Mouse (Mus musculus): ENCODE results near the gene Slc25a38.

Slc25a38 gene

GRCm38 (mm10) chr9:120099304-120099703 lies 10.9 kb upstream of the Slc25a38 start:
- no peak for DNase-seq (ENCODE audit: low read depth, low spot score)

- no peak for DNase-seq (ENCODE audit: low read depth, low spot score)
Measured at GRCm38 (mm10) chr9:120101165-120101564, 9.0 kb upstream of the Slc25a38 start.

- peak; percentile 37 for DNase-seq (ENCODE audit: low read depth, low spot score)
Measured at GRCm38 (mm10) chr9:120108953-120109352, 1.2 kb upstream of the Slc25a38 start.

DNA sequence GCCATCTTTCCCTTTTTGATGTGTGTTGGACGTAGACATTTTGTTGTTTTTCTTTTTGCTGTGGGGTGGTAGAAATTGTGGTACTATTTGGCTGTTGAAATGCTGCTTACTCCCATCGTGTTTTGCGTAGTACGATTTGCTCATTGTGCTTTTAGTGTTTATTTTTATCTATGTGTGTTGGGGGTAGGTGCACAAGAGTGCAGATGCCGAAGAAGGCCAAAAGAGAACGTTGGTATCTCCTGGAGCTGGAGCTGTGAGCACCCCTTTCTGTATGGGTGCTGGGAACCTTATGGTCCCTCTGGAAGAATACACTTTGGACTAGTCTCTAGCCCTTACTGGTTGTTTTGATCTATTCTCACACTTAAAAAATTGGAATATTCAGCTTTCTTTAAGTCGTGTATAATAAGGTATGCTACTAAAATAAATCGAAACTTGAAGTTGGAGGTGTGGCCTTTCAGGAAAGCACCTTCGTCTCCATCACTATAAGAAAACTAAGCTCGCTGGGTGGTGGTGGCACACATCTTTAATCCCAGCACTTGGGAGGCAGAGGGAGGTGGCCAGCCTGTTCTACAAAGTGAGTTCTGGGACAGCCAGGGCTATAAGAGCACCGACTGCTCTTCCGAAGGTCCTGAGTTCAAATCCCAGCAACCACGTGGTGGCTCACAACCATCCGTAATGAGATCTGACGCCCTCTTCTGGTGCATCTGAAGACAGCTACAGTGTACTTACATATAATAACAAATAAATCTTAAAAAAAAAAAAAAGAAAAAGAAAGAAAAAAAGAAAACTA lies 1.2 kb downstream of the Slc25a38 start:
- peak; percentile 74 for DNase-seq (ENCODE audit: low read depth, low spot score)

- DNase-seq (ENCODE audit: low read depth, low spot score): no peak
Measured at GRCm38 (mm10) chr9:120112472-120112871, 2.3 kb downstream of the Slc25a38 start.

GRCm38 (mm10) chr9:120113456-120113855 lies 3.3 kb downstream of the Slc25a38 start:
- DNase-seq (ENCODE audit: low read depth, low spot score): no peak

GRCm38 (mm10) chr9:120114051-120114788 lies 4.0 kb downstream of the Slc25a38 start:
- DNase-seq (ENCODE audit: low read depth, low spot score): no peak

DNA sequence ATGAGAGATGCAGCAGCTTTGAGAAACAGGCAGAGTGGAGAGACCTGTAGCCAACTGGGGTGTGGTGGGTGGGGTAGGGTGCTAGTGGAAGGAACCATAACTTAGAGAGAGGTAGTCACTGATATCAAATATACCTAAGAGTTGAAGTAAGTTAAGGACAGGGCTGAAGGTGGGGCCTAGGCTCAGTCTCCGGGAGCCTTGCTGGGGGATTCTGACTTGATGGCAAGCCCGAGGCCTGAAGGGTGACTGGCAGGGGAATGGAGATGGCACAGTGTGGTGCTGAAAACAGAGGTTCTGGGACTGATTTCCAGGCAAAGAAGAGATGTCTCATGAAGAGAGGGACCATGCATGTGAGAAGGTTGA lies 4.6 kb downstream of the Slc25a38 start:
- no peak for DNase-seq (ENCODE audit: low read depth, low spot score)

- DNase-seq (ENCODE audit: low read depth, low spot score): no peak
Measured at GRCm38 (mm10) chr9:120115580-120115979, 5.4 kb downstream of the Slc25a38 start.

- DNase-seq (ENCODE audit: low read depth, low spot score): no peak
Measured at GRCm38 (mm10) chr9:120116184-120116624, 6.0 kb downstream of the Slc25a38 start.

DNA sequence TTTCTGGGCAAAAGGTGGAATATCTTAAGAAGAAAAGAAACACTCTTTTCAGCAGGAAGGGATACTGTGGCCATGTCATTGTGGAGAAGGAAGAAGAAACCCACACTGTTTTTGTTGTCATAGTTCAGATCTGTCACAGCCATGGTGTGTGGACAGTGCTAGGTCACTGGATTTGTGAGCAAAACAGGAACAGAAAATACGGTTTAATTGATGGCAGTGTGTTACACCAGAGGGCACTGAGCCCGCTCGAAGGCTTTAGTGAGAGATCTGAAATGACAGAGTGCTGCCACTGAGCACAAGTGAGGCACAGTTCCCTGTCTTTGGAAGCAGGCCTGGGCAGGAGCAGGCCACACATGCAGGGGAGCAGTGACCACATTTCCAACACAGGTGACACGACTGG lies 8.0 kb downstream of the Slc25a38 start:
- DNase-seq (ENCODE audit: low read depth, low spot score): no peak

GRCm38 (mm10) chr9:120120503-120120902 lies 10.3 kb downstream of the Slc25a38 start:
- no peak for DNase-seq (ENCODE audit: low read depth, low spot score)

DNA sequence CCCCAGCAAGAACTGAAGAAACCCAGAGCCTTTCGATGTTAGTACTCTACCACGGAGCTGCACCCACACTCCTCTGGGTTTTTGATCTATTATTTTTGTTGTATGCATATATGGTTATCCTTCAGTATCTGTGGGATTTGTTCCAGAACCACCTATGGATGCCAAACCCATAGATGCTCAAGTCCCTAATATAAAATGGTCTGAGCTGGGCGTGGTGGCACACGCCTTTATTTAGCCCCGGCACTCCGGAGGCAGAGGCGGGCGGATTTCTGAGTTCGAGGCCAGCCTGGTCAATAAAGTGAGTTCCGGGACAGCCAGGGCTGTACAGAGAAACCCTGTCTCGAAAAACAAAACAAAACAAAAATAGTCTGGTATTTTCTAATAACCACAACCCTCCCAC lies 16.7 kb downstream of the Slc25a38 start:
- no peak for DNase-seq (ENCODE audit: low read depth, low spot score)

DNA sequence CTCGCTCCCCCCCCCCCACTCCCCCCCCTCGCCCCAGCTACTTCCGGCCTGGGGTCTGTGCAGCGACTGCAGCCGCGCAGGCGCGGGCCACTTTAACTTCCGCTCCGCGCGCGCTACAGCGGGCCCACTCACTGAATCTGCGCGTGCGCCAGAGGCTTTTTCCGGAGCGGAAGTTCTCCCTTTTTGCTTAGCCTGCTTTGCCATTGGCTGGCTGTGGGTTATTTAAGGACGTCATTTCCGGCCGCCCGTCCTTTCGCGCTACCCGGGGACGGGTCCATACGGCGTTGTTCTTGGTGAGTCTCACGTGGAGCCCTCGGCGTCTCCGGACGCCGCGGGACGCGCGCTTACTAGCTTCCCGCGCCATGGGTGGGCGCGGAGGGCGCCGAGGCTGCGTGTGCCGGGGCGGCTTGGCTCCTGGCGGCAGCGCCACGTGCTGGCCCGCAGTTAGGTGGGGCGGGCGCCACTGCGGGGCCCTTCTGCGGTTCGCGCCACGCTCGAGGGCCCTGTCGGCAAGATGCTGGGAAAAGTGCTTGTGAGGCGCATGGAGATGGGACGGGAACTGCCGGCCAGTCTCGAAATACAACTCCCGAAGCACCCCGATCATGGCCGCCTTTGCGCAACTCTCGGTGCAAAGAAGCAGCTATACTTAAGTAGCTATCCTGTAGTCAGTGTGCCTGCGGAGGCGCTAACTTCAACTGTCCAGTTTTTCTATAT lies 17.5 kb downstream of the Slc25a38 start, which contains the start of gene Rpsa:
TSS of gene Rpsa (plus strand) at position 152 of the 714 bp plus-strand sequence.
- peak; percentile 98 for DNase-seq (ENCODE audit: low read depth, low spot score)

DNA sequence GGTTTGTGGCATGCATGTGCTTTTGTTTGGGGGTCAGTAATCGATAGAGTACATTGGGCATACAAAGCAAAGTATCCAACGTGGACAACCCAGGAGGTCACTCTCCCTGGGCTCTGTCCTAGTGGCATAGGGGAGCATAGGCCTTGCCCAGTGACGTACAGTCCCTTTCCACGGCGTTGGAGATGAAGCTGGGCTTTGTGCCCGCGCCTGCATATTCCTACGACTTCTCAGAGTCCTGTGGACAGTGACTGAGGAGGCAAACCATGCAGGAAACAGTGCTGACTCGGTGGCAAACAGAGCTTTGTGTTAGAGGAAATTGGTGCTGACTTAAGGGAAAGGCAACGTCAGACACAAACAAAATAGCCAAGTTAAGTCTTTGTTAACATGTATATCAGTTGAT lies 19.1 kb downstream of the Slc25a38 start:
- DNase-seq (ENCODE audit: low read depth, low spot score): no peak

DNA sequence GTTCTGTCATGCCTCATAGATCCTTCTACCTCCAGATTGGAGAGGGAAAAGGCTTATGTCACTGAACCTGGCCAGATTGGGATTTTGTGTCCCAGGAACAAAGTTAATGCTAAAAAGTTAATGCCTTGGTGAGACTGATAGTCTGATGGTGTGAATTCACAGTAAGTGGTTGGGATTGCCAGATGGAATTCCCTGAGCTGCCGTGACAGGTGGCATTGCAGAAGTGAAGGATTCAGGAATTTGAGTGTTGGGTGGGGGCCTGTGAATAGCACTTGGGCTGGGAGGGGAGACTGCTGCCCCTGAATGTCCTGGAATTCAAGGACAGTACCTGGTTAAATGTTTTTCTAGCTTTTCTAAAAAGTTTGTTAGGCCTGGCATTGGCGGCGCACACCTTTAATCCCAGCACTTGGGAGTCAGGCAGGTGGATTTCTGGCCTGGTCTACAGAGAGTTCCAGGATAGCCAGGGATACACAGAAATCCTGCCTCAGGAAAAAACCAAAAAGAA lies 21.7 kb downstream of the Slc25a38 start:
- DNase-seq (ENCODE audit: low read depth, low spot score): no peak

DNA sequence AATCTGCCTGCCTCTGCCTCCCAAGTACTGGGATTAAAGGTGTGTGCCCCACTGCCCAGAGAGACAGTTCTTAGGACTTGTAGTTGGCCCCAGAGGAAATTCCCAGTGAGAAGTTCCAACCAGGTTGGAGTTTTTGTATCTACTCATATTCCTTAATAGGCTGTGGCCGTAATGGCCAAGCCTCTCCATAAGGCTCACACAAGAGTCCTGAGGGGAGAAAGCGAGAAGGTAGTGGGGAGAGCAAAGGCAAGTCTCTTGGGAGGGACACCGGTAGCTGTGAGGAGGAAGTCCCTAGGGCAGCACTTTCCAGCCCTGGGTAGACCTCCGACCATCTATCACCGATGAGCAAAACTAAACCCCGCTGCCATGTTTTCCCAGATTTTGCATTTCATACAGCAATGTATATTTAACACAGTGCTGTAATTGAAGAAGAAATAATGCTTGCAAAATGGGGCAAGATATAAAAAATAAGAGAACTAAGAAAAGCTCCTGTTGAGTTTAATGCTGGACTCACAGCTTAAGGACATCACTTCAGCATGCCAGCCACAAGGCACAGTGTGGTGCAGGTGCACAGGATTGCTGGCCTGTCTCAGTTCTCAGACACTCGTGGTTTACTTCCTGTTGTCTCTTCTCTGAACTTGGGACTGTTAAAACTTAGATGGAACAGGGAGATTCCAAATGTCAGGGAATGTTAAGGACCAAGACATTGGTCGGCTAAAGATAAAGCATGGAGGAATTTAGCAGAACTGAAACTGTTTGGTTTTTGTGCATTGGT lies 23.0 kb downstream of the Slc25a38 start:
- peak; percentile 48 for DNase-seq (ENCODE audit: low read depth, low spot score)

DNA sequence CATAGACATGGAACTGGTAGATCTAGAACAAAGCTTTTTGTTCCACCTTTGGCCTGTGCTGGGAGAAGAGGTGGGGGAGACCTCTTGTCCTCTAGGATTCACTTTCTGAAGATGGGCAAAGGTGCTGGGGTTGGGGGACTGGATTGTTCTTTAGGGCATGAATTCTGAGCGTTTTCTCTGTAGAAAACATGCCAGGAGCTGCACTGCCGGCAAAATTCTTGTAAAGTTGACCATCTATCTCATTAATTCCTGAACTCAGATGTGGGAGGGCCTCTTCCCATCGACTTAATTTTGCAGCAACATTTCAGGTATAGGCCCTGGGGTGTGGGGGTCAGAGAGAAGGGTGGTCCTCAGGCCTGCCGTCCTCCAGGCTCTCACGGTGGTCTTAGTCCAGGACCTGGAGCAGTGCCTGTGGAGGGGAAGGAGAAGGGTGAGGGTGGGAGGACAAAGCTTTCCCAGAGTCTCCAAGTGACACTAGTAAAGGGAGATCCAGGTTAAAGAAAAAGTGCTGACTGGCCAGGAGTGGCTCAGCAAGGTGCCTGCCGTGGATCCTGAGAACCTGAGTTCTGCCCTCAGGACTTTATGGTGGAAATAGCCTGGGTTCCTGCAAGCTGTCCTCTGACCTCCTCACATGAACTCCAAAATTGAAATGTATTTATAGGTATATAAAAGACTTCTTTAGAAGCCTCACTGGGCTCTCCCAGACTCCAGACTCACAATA lies 23.7 kb downstream of the Slc25a38 start:
- peak; percentile 42 for DNase-seq (ENCODE audit: low read depth, low spot score)

DNA sequence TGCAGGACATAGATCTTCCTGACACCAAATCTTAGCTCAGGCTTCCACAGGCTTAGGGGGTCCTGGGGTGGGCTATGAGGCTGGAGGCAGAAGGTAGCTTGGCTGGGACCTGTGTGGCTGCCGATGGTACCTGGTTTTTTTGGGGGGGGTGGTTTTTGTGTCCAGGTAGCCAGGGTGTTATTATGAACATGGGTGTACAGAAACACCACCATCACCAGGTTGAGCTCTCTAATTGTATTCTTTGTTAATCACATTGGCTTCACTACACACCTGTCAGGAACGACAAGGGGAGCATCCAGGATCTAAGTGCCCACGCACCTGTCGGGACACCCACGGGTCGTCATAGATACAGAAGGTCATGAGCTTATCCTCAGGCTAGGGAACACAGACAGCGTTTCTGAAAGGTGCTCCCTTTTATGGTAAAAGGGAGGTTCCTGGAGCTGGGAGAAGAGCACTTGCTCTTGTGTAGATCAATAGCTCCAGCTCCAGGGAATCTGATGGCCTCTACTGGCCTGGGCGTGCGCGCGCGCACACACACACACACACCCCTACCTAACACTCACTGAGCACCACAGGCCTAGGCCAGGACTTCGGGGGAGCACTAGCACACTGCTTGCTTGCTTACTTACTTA lies 24.5 kb downstream of the Slc25a38 start:
- no peak for DNase-seq (ENCODE audit: low read depth, low spot score)

DNA sequence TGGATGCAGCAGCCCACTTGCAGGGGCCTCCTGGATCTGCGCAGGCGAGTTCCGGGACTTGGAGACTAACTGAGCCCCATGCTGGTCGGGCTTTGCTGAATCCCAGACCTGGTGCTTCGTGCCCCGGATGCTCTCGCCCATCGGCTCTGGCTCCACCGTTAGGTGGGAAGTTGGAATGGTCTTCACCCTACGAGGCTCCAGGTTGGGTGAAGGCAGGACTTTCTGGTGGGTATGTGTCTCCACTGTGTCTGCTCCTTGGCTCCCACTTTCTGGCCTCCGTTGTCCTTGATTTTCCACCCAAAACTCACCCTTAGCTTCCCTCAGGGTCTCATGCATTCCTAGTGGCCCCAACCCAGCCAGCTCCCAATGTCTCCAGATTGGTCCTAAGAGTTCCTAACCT lies 25.3 kb downstream of the Slc25a38 start:
- DNase-seq (ENCODE audit: low read depth, low spot score): no peak
